Mouse (Mus musculus) CH12.LX (cell line): ENCODE results near the gene Alb.

Source experiments
- CHD2 ChIP-seq: IDR thresholded peaks from 2 replicates; pipeline ENCODE4 v1.6.1; 2011; ENCODE audit warnings: low read length, improper control_type of control experiment
- MAX ChIP-seq: IDR thresholded peaks from 2 replicates; pipeline ENCODE4 v1.6.1; 2011; ENCODE audit warnings: low read length, improper control_type of control experiment

DNA sequence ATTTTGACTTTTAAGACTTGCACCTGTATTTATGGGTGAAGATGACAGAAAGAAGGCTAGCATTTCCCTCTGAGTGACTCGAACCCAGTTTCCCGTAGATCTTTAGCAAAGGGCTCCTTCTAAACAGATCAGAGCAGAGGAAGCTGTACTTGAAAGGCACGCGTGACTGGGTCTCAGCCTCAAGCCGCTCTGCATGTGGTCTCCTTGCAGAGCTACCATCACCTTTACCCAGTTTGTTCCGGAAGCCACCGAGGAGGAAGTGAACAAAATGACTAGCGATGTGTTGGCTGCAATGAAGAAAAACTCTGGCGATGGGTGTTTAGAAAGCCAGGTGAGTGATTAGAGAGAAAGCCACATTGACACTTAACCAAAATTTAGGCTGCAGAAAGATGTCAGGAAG, 31.7 kb downstream of the Alb start:
- no peak for TF ChIP-seq CHD2
- peak; percentile 65; the same call in 1 of the 2 replicates for TF ChIP-seq MAX
